Mouse (Mus musculus) neural tube, embryonic 12.5 days (tissue): ENCODE measurements around the gene Gm20388. TPM values are rescaled to one million over a fixed set of nuclear protein-coding genes. Genes with fewer than 3 reads are reported as not detected.
"Not testable (repeated sequence)": the region's sequence is repeated elsewhere in the genome, so short reads cannot be mapped to it uniquely, and the experiment has no call there.

ENCODE experiments used
- ATAC-seq: fragments of 200-750 bp; cut with Nextera tagmentation; 2 replicates; pipeline ENCODE4 v1.8.0; 2017; ENCODE audit warnings: low read depth, mild to moderate bottlenecking, moderate TSS enrichment, moderate library complexity; ENCODE audit not compliant: low FRiP score
- H3K27ac ChIP-seq: fragments of 300-500 bp; sonication (generic); 2 replicates; pipeline ENCODE4 v1.5.1; 2016
- H3K27me3 ChIP-seq: fragments of 300-500 bp; sonication (generic); replicated peaks from 2 replicates; pipeline ENCODE4 v1.6.1; 2016; ENCODE audit warnings: mild to moderate bottlenecking
- H3K36me3 ChIP-seq: fragments of 300-500 bp; sonication (generic); 2 replicates; pipeline ENCODE4 v1.6.1; 2016; ENCODE audit warnings: mild to moderate bottlenecking
- H3K4me1 ChIP-seq: fragments of 300-500 bp; sonication (generic); 2 replicates; pipeline ENCODE4 v1.6.1; 2016
- H3K4me2 ChIP-seq: fragments of 300-500 bp; sonication (generic); replicated peaks from 2 replicates; pipeline ENCODE4 v1.6.1; 2016; ENCODE audit warnings: mild to moderate bottlenecking
- H3K4me3 ChIP-seq: fragments of 300-500 bp; sonication (generic); 2 replicates; pipeline ENCODE4 v1.5.1; 2016
- H3K9ac ChIP-seq: fragments of 300-500 bp; sonication (generic); 2 replicates; pipeline ENCODE4 v1.6.1; 2016; ENCODE audit warnings: mild to moderate bottlenecking
- H3K9me3 ChIP-seq: fragments of 300-500 bp; sonication (generic); 2 replicates; pipeline ENCODE4 v1.6.1; 2016; ENCODE audit warnings: mild to moderate bottlenecking
- WGBS: fragments of 180-500 bp; shearing (Covaris S2); methylation state at CpG from one replicate; pipeline ENCODE4 v1.1.7; 2016; 5-methylcytosine and 5-hydroxymethylcytosine counted together
- polyA plus RNA-seq: library from polyadenylated mRNA; unstranded; fragments of >200 nt; fragmentation: Nextera tagmentation; extraction: Ambion mirVana; gene quantifications from 2 replicates; pipeline ENCODE4 v1.2.1, GENCODE M21; 2016

The Gm20388 gene
- polyA plus RNA-seq, 1 experiment from 2014 or later, result not detected

- H3K27ac ChIP-seq, result peak within 1 kb of the TSS; percentile 87
- no peaks in the 10 kb centered on the region for H3K9me3 ChIP-seq
- ATAC-seq, result peak; percentile 98
- under 1% methylated on average over 66 of the region's 67 CpGs for WGBS
- H3K4me2 ChIP-seq, result peak within 1 kb of the TSS; percentile 99
- peak within 1 kb of the TSS; percentile 96 for H3K4me3 ChIP-seq
- H3K36me3 ChIP-seq, result no peaks in the 10 kb centered on the region
- H3K27me3 ChIP-seq, result no peaks in the 10 kb centered on the region
- H3K9ac ChIP-seq, result peak within 1 kb of the TSS; percentile 97
- H3K4me1 ChIP-seq, result peaks cover 49% of the 10 kb centered on the region
Measured at GRCm38 (mm10) chr8:121652774-121653323, 1742.2 kb downstream of the Gm20388 start, which contains the start of gene Zcchc14. Gene Zcchc14 (minus strand): TSS chr8:121652901.

- WGBS, result 2% methylated on average over 31 of the region's 31 CpGs
- peak overlapping the region; percentile 97 for H3K9ac ChIP-seq
- peak overlapping the region; percentile 84 for H3K27ac ChIP-seq
- peak; percentile 29; the same call in 1 of the 2 replicates for ATAC-seq
- H3K9me3 ChIP-seq, result no peaks in the 10 kb centered on the region
- H3K4me3 ChIP-seq, result peak overlapping the region; percentile 96
- H3K36me3 ChIP-seq, result no peaks in the 10 kb centered on the region
- no peaks in the 10 kb centered on the region for H3K27me3 ChIP-seq
- peaks cover 42% of the 10 kb centered on the region for H3K4me1 ChIP-seq
- H3K4me2 ChIP-seq, result peak overlapping the region; percentile 88
Measured at GRCm38 (mm10) chr8:121653340-121654019, 1742.8 kb downstream of the Gm20388 start.

GRCm38 (mm10) chr8:121654131-121654530 lies 1743.5 kb downstream of the Gm20388 start:
- Histone ChIP-seq H3K9me3 (no peaks in the 10 kb centered on the region), H3K4me3 (peak overlapping the region; percentile 96), H3K36me3 (no peaks in the 10 kb centered on the region), H3K9ac (peak overlapping the region; percentile 97), H3K4me2 (peak overlapping the region; percentile 88), H3K4me1 (peaks cover 36% of the 10 kb centered on the region), H3K27me3 (no peaks in the 10 kb centered on the region), H3K27ac (peak overlapping the region; percentile 84; the same call in 1 of the 2 replicates)
- WGBS, result 83% methylated on average over 4 of the region's 4 CpGs
- no peak for ATAC-seq

- Histone ChIP-seq H3K27ac (no peak overlapping the region), H3K9me3 (no peaks in the 10 kb centered on the region), H3K27me3 (no peaks in the 10 kb centered on the region), H3K4me3 (no peak overlapping the region), H3K36me3 (no peaks in the 10 kb centered on the region), H3K4me2 (no peak overlapping the region), H3K4me1 (peaks cover 27% of the 10 kb centered on the region), H3K9ac (0 out of 2 replicates have a peak overlapping the region, but pooled peaks have one; percentile 5)
- WGBS, result 87% methylated on average over 14 of the region's 14 CpGs
- no peak for ATAC-seq
Measured at GRCm38 (mm10) chr8:121654966-121655494, 1744.4 kb downstream of the Gm20388 start.

- H3K4me3 ChIP-seq, result no peak overlapping the region
- no peak overlapping the region for H3K4me2 ChIP-seq
- no peak for ATAC-seq
- no peak overlapping the region for H3K27ac ChIP-seq
- 79% methylated on average over 15 of the region's 15 CpGs for WGBS
- H3K27me3 ChIP-seq, result no peaks in the 10 kb centered on the region; the same call in 1 of the 2 replicates
- no peak overlapping the region for H3K9ac ChIP-seq
- peaks cover 6% of the 10 kb centered on the region; the same call in 1 of the 2 replicates for H3K4me1 ChIP-seq
- no peaks in the 10 kb centered on the region for H3K9me3 ChIP-seq
- H3K36me3 ChIP-seq, result no peaks in the 10 kb centered on the region
Measured at GRCm38 (mm10) chr8:121660602-121661001, 1750.0 kb downstream of the Gm20388 start.

GRCm38 (mm10) chr8:121661631-121662357 lies 1751.2 kb downstream of the Gm20388 start:
- ATAC-seq, result no peak
- Histone ChIP-seq H3K4me1 (peaks cover 8% of the 10 kb centered on the region; the same call in 1 of the 2 replicates), H3K4me3 (no peak overlapping the region), H3K9me3 (no peaks in the 10 kb centered on the region), H3K36me3 (no peaks in the 10 kb centered on the region), H3K27me3 (no peaks in the 10 kb centered on the region; the same call in 1 of the 2 replicates), H3K4me2 (no peak overlapping the region), H3K9ac (no peak overlapping the region), H3K27ac (no peak overlapping the region)
- 87% methylated on average over 18 of the region's 18 CpGs for whole genome bisulfite sequencing

GRCm38 (mm10) chr8:121663101-121663500 lies 1752.5 kb downstream of the Gm20388 start:
- no peak overlapping the region for H3K9ac ChIP-seq
- H3K4me2 ChIP-seq, result no peak overlapping the region
- WGBS, result 95% methylated on average over 12 of the region's 12 CpGs
- H3K27me3 ChIP-seq, result no peaks in the 10 kb centered on the region; the same call in 1 of the 2 replicates
- H3K4me3 ChIP-seq, result no peak overlapping the region
- no peaks in the 10 kb centered on the region for H3K9me3 ChIP-seq
- H3K4me1 ChIP-seq, result peaks cover 8% of the 10 kb centered on the region; the same call in 1 of the 2 replicates
- no peaks in the 10 kb centered on the region for H3K36me3 ChIP-seq
- no peak for ATAC-seq
- no peak overlapping the region for H3K27ac ChIP-seq

- H3K36me3 ChIP-seq, result no peaks in the 10 kb centered on the region
- H3K4me1 ChIP-seq, result peaks cover 21% of the 10 kb centered on the region
- no peaks in the 10 kb centered on the region for H3K9me3 ChIP-seq
- peak overlapping the region; percentile 5; the same call in 1 of the 2 replicates for H3K9ac ChIP-seq
- 5% methylated on average over 16 of the region's 16 CpGs for WGBS
- ATAC-seq, result peak; percentile 52; the same call in 1 of the 2 replicates
- peak overlapping the region; percentile 47; the same call in 1 of the 2 replicates for H3K27ac ChIP-seq
- no peaks in the 10 kb centered on the region; the same call in 1 of the 2 replicates for H3K27me3 ChIP-seq
- no peak overlapping the region for H3K4me3 ChIP-seq
- H3K4me2 ChIP-seq, result peak overlapping the region; percentile 46
Measured at GRCm38 (mm10) chr8:121665329-121665728, 1754.7 kb downstream of the Gm20388 start.

- not testable (repeated sequence) for H3K27ac ChIP-seq, ATAC-seq, H3K9me3 ChIP-seq, H3K4me2 ChIP-seq, H3K4me3 ChIP-seq, H3K36me3 ChIP-seq, H3K27me3 ChIP-seq
- Histone ChIP-seq H3K9ac (0 out of 2 replicates have a peak overlapping the region, but pooled peaks have one; percentile 5), H3K4me1 (peaks cover 21% of the 10 kb centered on the region)
- WGBS, result 79% methylated on average over 9 of the region's 9 CpGs
Measured at GRCm38 (mm10) chr8:121667936-121668500, 1757.4 kb downstream of the Gm20388 start.

GRCm38 (mm10) chr8:121668553-121668952 lies 1757.9 kb downstream of the Gm20388 start:
- Histone ChIP-seq H3K36me3 (no peaks in the 10 kb centered on the region), H3K27ac (no peak overlapping the region), H3K9me3 (no peaks in the 10 kb centered on the region), H3K4me3 (no peak overlapping the region), H3K4me1 (peaks cover 21% of the 10 kb centered on the region), H3K27me3 (no peaks in the 10 kb centered on the region; the same call in 1 of the 2 replicates), H3K9ac (0 out of 2 replicates have a peak overlapping the region, but pooled peaks have one; percentile 5), H3K4me2 (no peak overlapping the region)
- 0 out of 2 replicates have a peak, but pooled peaks have one; percentile 7 for ATAC-seq
- WGBS, result 49% methylated on average over 6 of the region's 6 CpGs

- no peaks in the 10 kb centered on the region for H3K27me3 ChIP-seq
- no peaks in the 10 kb centered on the region for H3K36me3 ChIP-seq
- ATAC-seq, result no peak
- H3K9ac ChIP-seq, result no peak overlapping the region
- H3K4me2 ChIP-seq, result no peak overlapping the region
- H3K4me1 ChIP-seq, result peaks cover 21% of the 10 kb centered on the region
- no peak overlapping the region for H3K4me3 ChIP-seq
- 30% methylated on average over 8 of the region's 8 CpGs for WGBS
- no peak overlapping the region for H3K27ac ChIP-seq
- H3K9me3 ChIP-seq, result no peaks in the 10 kb centered on the region
Measured at GRCm38 (mm10) chr8:121669208-121669607, 1758.6 kb downstream of the Gm20388 start.
